Mouse (Mus musculus) limb, embryonic 10.5 days (tissue): ENCODE data around the gene Slc38a10. TPM values are rescaled to one million over a fixed set of nuclear protein-coding genes. Genes with fewer than 3 reads are reported as not detected.
A peak's percentile ranks its signal among the peaks of the same experiment; 100 is the strongest.

Experiments used
- DNase-seq: peaks from one replicate; pipeline ENCODE4 v3.0.0-alpha.2; 2017; ENCODE audit warnings: low spot score
- H3K27ac ChIP-seq: fragments of 300-500 bp; sonication (generic); 2 replicates; pipeline ENCODE4 v1.5.1; 2016; ENCODE audit warnings: mild to moderate bottlenecking
- H3K27me3 ChIP-seq: fragments of 300-500 bp; sonication (generic); 2 replicates; pipeline ENCODE4 v1.6.1; 2016; ENCODE audit warnings: low read depth, mild to moderate bottlenecking; ENCODE audit not compliant: poor library complexity, severe bottlenecking
- H3K36me3 ChIP-seq: fragments of 300-500 bp; sonication (generic); 2 replicates; pipeline ENCODE4 v1.6.1; 2016; ENCODE audit warnings: mild to moderate bottlenecking, moderate library complexity
- H3K4me1 ChIP-seq: fragments of 300-500 bp; sonication (generic); 2 replicates; pipeline ENCODE4 v1.6.1; 2016
- H3K4me3 ChIP-seq: fragments of 300-500 bp; sonication (generic); 2 replicates; pipeline ENCODE4 v1.5.1; 2016; ENCODE audit warnings: mild to moderate bottlenecking, moderate library complexity
- H3K9me3 ChIP-seq: fragments of 300-500 bp; sonication (generic); replicated peaks from 2 replicates; pipeline ENCODE4 v1.6.1; 2016; ENCODE audit warnings: mild to moderate bottlenecking
- WGBS: fragments of 180-500 bp; shearing (Covaris S2); methylation state at CpG from one replicate; pipeline ENCODE4 v1.1.7; 2016; 5-methylcytosine and 5-hydroxymethylcytosine counted together
- polyA plus RNA-seq: library from polyadenylated mRNA; unstranded; fragments of >200 nt; fragmentation: Nextera tagmentation; extraction: Ambion mirVana; gene quantifications from 2 replicates; pipeline ENCODE4 v1.2.1, GENCODE M21; 2016

Gene Slc38a10
- polyA plus RNA-seq, 1 experiment from 2014 or later, result 99.6 TPM

- no peak for DNase-seq
- Histone ChIP-seq H3K4me3 (no peak overlapping the region), H3K27me3 (peaks cover 3% of the 10 kb centered on the region; the same call in 1 of the 2 replicates), H3K9me3 (no peaks in the 10 kb centered on the region), H3K4me1 (peaks cover 95% of the 10 kb centered on the region), H3K36me3 (no peaks in the 10 kb centered on the region), H3K27ac (peak overlapping the region; percentile 77; the same call in 1 of the 2 replicates)
- WGBS, result 83% methylated on average over 8 of the region's 8 CpGs
Measured at GRCm38 (mm10) chr11:120168516-120168915, 17.4 kb upstream of the Slc38a10 start.

GRCm38 (mm10) chr11:120167921-120168356 lies 16.8 kb upstream of the Slc38a10 start:
- Histone ChIP-seq H3K9me3 (no peaks in the 10 kb centered on the region), H3K4me3 (no peak overlapping the region), H3K4me1 (peaks cover 97% of the 10 kb centered on the region), H3K27ac (no peak overlapping the region), H3K36me3 (no peaks in the 10 kb centered on the region), H3K27me3 (no peaks in the 10 kb centered on the region)
- 30% methylated on average over 12 of the region's 12 CpGs for WGBS
- DNase-seq, result no peak

GRCm38 (mm10) chr11:120167059-120167458 lies 15.9 kb upstream of the Slc38a10 start:
- H3K4me1 ChIP-seq, result peaks cover 91% of the 10 kb centered on the region

GRCm38 (mm10) chr11:120164471-120165261 lies 13.5 kb upstream of the Slc38a10 start:
- H3K36me3 ChIP-seq, result no peaks in the 10 kb centered on the region
- H3K4me3 ChIP-seq, result peak overlapping the region; percentile 32
- no peaks in the 10 kb centered on the region for H3K27me3 ChIP-seq

More at GRCm38 (mm10) chr11:120167059-120167458, 15.9 kb upstream of the Slc38a10 start:
- H3K36me3 ChIP-seq, result no peaks in the 10 kb centered on the region
- 46% methylated on average over 5 of the region's 5 CpGs for WGBS
- H3K27ac ChIP-seq, result peak overlapping the region; percentile 64
- H3K27me3 ChIP-seq, result no peaks in the 10 kb centered on the region
- no peak overlapping the region for H3K4me3 ChIP-seq
- DNase-seq, result no peak
- no peaks in the 10 kb centered on the region for H3K9me3 ChIP-seq

GRCm38 (mm10) chr11:120164028-120164427 lies 12.9 kb upstream of the Slc38a10 start:
- H3K9me3 ChIP-seq, result no peaks in the 10 kb centered on the region
- WGBS, result 35% methylated on average over 5 of the region's 5 CpGs
- peak overlapping the region; percentile 32 for H3K4me3 ChIP-seq
- peak overlapping the region; percentile 80 for H3K27ac ChIP-seq
- peaks cover 88% of the 10 kb centered on the region for H3K4me1 ChIP-seq
- DNase-seq, result no peak
- H3K36me3 ChIP-seq, result no peaks in the 10 kb centered on the region
- H3K27me3 ChIP-seq, result no peaks in the 10 kb centered on the region

More at GRCm38 (mm10) chr11:120164471-120165261, 13.5 kb upstream of the Slc38a10 start:
- Histone ChIP-seq H3K4me1 (peaks cover 88% of the 10 kb centered on the region), H3K9me3 (no peaks in the 10 kb centered on the region), H3K27ac (peak overlapping the region; percentile 80)
- WGBS, result 22% methylated on average over 17 of the region's 17 CpGs
- DNase-seq, result peak; percentile 75

GRCm38 (mm10) chr11:120163207-120163606 lies 12.1 kb upstream of the Slc38a10 start:
- Histone ChIP-seq H3K27me3 (no peaks in the 10 kb centered on the region), H3K4me1 (peaks cover 84% of the 10 kb centered on the region), H3K9me3 (no peaks in the 10 kb centered on the region), H3K36me3 (no peaks in the 10 kb centered on the region), H3K27ac (no peak overlapping the region; the same call in 1 of the 2 replicates), H3K4me3 (no peak overlapping the region)
- WGBS, result 88% methylated on average over 3 of the region's 3 CpGs
- DNase-seq, result no peak

GRCm38 (mm10) chr11:120161245-120161644 lies 10.1 kb upstream of the Slc38a10 start:
- Histone ChIP-seq H3K4me3 (peak overlapping the region; percentile 7; the same call in 1 of the 2 replicates), H3K27ac (peak overlapping the region; percentile 53; the same call in 1 of the 2 replicates), H3K27me3 (no peaks in the 10 kb centered on the region), H3K9me3 (no peaks in the 10 kb centered on the region), H3K36me3 (no peaks in the 10 kb centered on the region), H3K4me1 (peaks cover 64% of the 10 kb centered on the region)
- 57% methylated on average over 4 of the region's 4 CpGs for WGBS
- no peak for DNase-seq

GRCm38 (mm10) chr11:120160478-120160877 lies 9.3 kb upstream of the Slc38a10 start:
- H3K4me3 ChIP-seq, result no peak overlapping the region
- peak overlapping the region; percentile 54; the same call in 1 of the 2 replicates for H3K27ac ChIP-seq
- H3K27me3 ChIP-seq, result no peaks in the 10 kb centered on the region
- no peak for DNase-seq
- peaks cover 57% of the 10 kb centered on the region for H3K4me1 ChIP-seq
- H3K9me3 ChIP-seq, result no peaks in the 10 kb centered on the region
- H3K36me3 ChIP-seq, result no peaks in the 10 kb centered on the region
- WGBS, result 71% methylated on average over 4 of the region's 4 CpGs

GRCm38 (mm10) chr11:120159653-120160052 lies 8.5 kb upstream of the Slc38a10 start:
- WGBS, result 66% methylated on average over 5 of the region's 5 CpGs
- Histone ChIP-seq H3K4me1 (peaks cover 48% of the 10 kb centered on the region), H3K9me3 (no peaks in the 10 kb centered on the region), H3K4me3 (no peak overlapping the region), H3K36me3 (no peaks in the 10 kb centered on the region), H3K27ac (peak overlapping the region; percentile 53; the same call in 1 of the 2 replicates), H3K27me3 (no peaks in the 10 kb centered on the region)
- DNase-seq, result no peak

- no peaks in the 10 kb centered on the region for H3K27me3 ChIP-seq
- 0 out of 2 replicates have a peak overlapping the region, but pooled peaks have one; percentile 53 for H3K27ac ChIP-seq
- H3K4me1 ChIP-seq, result peaks cover 40% of the 10 kb centered on the region
- no peak for DNase-seq
- H3K4me3 ChIP-seq, result no peak overlapping the region
- H3K9me3 ChIP-seq, result no peaks in the 10 kb centered on the region
- WGBS, result 75% methylated on average over 5 of the region's 5 CpGs
- H3K36me3 ChIP-seq, result 0 out of 2 replicates have a peak, but pooled peaks cover 3% of the 10 kb centered on the region
Measured at GRCm38 (mm10) chr11:120158828-120159227, 7.7 kb upstream of the Slc38a10 start.

- peak overlapping the region; percentile 89 for H3K27ac ChIP-seq
- peaks cover 19% of the 10 kb centered on the region; the same call in 1 of the 2 replicates for H3K36me3 ChIP-seq
- peak overlapping the region; percentile 93 for H3K4me3 ChIP-seq
- under 1% methylated on average over 44 of the region's 44 CpGs for whole genome bisulfite sequencing
- no peak for DNase-seq
- H3K27me3 ChIP-seq, result no peaks in the 10 kb centered on the region
- no peaks in the 10 kb centered on the region for H3K9me3 ChIP-seq
- H3K4me1 ChIP-seq, result peaks cover 26% of the 10 kb centered on the region
Measured at GRCm38 (mm10) chr11:120150440-120151112, 570 bp downstream of the Slc38a10 start.

GRCm38 (mm10) chr11:120149510-120150200 lies 1.5 kb downstream of the Slc38a10 start:
- peak overlapping the region; percentile 89; the same call in 1 of the 2 replicates for H3K27ac ChIP-seq
- 50% methylated on average over 6 of the region's 6 CpGs for WGBS

More at GRCm38 (mm10) chr11:120149510-120150200, 1.5 kb downstream of the Slc38a10 start:
- peaks cover 30% of the 10 kb centered on the region for H3K4me1 ChIP-seq
- H3K9me3 ChIP-seq, result no peaks in the 10 kb centered on the region
- H3K27me3 ChIP-seq, result no peaks in the 10 kb centered on the region
- DNase-seq, result no peak
- peak overlapping the region; percentile 93 for H3K4me3 ChIP-seq
- peaks cover 26% of the 10 kb centered on the region for H3K36me3 ChIP-seq
